Mouse (Mus musculus) heart, embryonic 14.5 days (tissue): ENCODE measurements around the gene Scgb1b30. TPM values are rescaled to one million over a fixed set of nuclear protein-coding genes. Genes with fewer than 3 reads are reported as not detected.

Experiments used
- ATAC-seq: fragments of 200-750 bp; cut with Nextera tagmentation; 2 replicates; pipeline ENCODE4 v1.8.0; 2017; ENCODE audit warnings: low read depth, moderate TSS enrichment; ENCODE audit not compliant: insufficient number of reproducible peaks, insufficient read depth, low FRiP score
- H3K27ac ChIP-seq, 2 experiments: fragments of 200-500 bp in 1 of 2; fragments of 300-500 bp in 1 of 2; sonication (generic) in 1 of 2; replicated peaks in 1 of 2; 2 replicates each; pipeline ENCODE4 v1.5.1; 2012 to 2014; ENCODE audit warnings: low read depth in 2 of 2, low read length in 2 of 2, control low read depth in 1 of 2, mild to moderate bottlenecking in 1 of 2, mixed read lengths in 1 of 2; ENCODE audit not compliant: control insufficient read depth in 1 of 2, insufficient read depth in 1 of 2
- H3K27me3 ChIP-seq: fragments of 300-500 bp; sonication (generic); 2 replicates; pipeline ENCODE4 v1.6.1; 2014; ENCODE audit warnings: mild to moderate bottlenecking, low read length, control low read depth; ENCODE audit not compliant: control insufficient read depth, insufficient read depth
- H3K36me3 ChIP-seq: fragments of 300-500 bp; sonication (generic); 2 replicates; pipeline ENCODE4 v1.6.1; 2014; ENCODE audit warnings: mild to moderate bottlenecking, control low read depth, low read length, mixed read lengths; ENCODE audit not compliant: control insufficient read depth, insufficient read depth
- H3K4me1 ChIP-seq, 2 experiments: fragments of 200-500 bp in 1 of 2; fragments of 300-500 bp in 1 of 2; sonication (generic) in 1 of 2; 2 replicates each; pipeline ENCODE4 v1.6.1; 2012 to 2014; ENCODE audit warnings: low read length in 2 of 2, control low read depth in 1 of 2, mixed read lengths in 1 of 2; ENCODE audit not compliant: control insufficient read depth in 2 of 2, insufficient read depth in 2 of 2
- H3K4me2 ChIP-seq: fragments of 300-500 bp; sonication (generic); 2 replicates; pipeline ENCODE4 v1.6.1; 2014; ENCODE audit warnings: mild to moderate bottlenecking, low read length
- H3K4me3 ChIP-seq, 2 experiments: fragments of 200-500 bp in 1 of 2; fragments of 300-500 bp in 1 of 2; sonication (generic) in 1 of 2; 2 replicates each; pipeline ENCODE4 v1.5.1; 2012 to 2014; ENCODE audit warnings: low read length in 2 of 2, mild to moderate bottlenecking in 2 of 2, control low read depth in 1 of 2, low read depth in 1 of 2, moderate library complexity in 1 of 2; ENCODE audit not compliant: control insufficient read depth in 1 of 2, insufficient read depth in 1 of 2
- H3K9ac ChIP-seq: fragments of 300-500 bp; sonication (generic); 2 replicates; pipeline ENCODE4 v1.6.1; 2014; ENCODE audit warnings: mild to moderate bottlenecking, low read length
- H3K9me3 ChIP-seq: fragments of 300-500 bp; sonication (generic); 2 replicates; pipeline ENCODE4 v1.6.1; 2016; ENCODE audit warnings: low read length, control low read depth; ENCODE audit not compliant: control insufficient read depth
- WGBS: fragments of 180-500 bp; shearing (Covaris S2); extraction: QIAGEN DNeasy Blood & Tissue Kit; methylation state at CpG from one replicate; pipeline ENCODE4 v1.1.7; 2014; 5-methylcytosine and 5-hydroxymethylcytosine counted together
- polyA plus RNA-seq: library from polyadenylated mRNA; unstranded; fragments of >200 nt; fragmentation: Nextera tagmentation; extraction: Ambion mirVana; gene quantifications from 2 replicates; pipeline ENCODE4 v1.2.1, GENCODE M21; 2014

Scgb1b30 gene
- polyA plus RNA-seq, 1 experiment from 2014 or later, result not detected

GRCm38 (mm10) chr7:34134336-34134735 is 39.1 kb downstream of the Scgb1b30 start:
- H3K4me3 ChIP-seq, result no peak overlapping the region
- H3K4me1 ChIP-seq, result peaks cover 8 to 24% of the 10 kb centered on the region in 2 experiments
- no peaks in the 10 kb centered on the region for H3K9me3 ChIP-seq
- H3K9ac ChIP-seq, result no peak overlapping the region
- H3K27me3 ChIP-seq, result no peaks in the 10 kb centered on the region
- no peak overlapping the region for H3K4me2 ChIP-seq
- H3K27ac ChIP-seq, result no peak overlapping the region
- no peaks in the 10 kb centered on the region for H3K36me3 ChIP-seq
- 94% methylated on average over 2 of the region's 2 CpGs for WGBS
- no peak for ATAC-seq

GRCm38 (mm10) chr7:34139493-34139892 is 44.3 kb downstream of the Scgb1b30 start:
- no peaks in the 10 kb centered on the region for H3K27me3 ChIP-seq
- H3K9ac ChIP-seq, result no peak overlapping the region
- no peak overlapping the region for H3K27ac ChIP-seq
- peaks cover 47% of the 10 kb centered on the region for H3K36me3 ChIP-seq
- no peaks in the 10 kb centered on the region for H3K4me1 ChIP-seq
- no peaks in the 10 kb centered on the region for H3K9me3 ChIP-seq
- ATAC-seq, result no peak
- H3K4me3 ChIP-seq, result no peak overlapping the region
- no peak overlapping the region for H3K4me2 ChIP-seq
- 91% methylated on average over 6 of the region's 6 CpGs for WGBS

DNA sequence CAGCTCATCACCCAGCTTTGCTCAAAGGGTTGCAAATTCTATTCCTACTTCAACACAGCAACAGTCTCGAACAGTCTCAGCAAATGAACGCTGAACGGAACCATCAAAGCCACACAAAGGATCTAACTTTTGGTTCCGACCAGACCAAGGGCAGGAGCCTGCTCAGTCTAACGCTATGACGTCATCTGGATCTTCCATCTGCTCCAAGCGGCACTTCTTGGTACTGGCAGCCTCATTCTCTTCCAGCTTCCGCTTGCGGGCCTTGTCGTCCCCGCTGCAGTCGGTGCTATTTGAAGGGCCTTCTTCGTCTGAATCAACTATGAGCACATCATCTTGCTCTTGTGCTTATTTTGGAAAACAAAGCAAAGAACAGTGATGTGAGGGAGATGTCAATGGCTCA is 45.9 kb downstream of the Scgb1b30 start:
- no peaks in the 10 kb centered on the region for H3K27me3 ChIP-seq
- no peak overlapping the region for H3K4me3 ChIP-seq
- H3K4me1 ChIP-seq, result no peaks in the 10 kb centered on the region
- no peaks in the 10 kb centered on the region for H3K9me3 ChIP-seq
- no peak for ATAC-seq
- peaks cover 63% of the 10 kb centered on the region for H3K36me3 ChIP-seq
- H3K9ac ChIP-seq, result no peak overlapping the region
- 92% methylated on average over 13 of the region's 13 CpGs for WGBS
- no peak overlapping the region for H3K27ac ChIP-seq
- H3K4me2 ChIP-seq, result no peak overlapping the region

DNA sequence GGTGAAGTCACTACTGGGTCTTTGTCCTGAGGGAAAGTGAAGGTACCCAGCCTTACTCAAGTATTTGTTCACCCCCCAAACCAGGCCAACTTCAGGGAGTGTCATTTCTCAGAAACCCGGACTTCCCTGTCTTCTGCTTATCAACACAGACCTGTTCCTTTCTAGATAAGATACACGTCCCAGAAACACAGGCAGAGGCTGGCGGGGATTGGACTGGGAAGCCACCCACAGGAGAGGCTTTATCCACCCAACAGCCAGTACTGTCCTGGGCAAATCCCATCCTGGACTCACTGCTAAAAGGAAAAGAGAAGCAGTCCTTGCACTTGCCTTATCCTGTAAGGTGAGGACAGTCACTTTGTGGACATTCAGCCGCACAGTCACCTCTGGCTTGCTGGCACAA is 52.0 kb downstream of the Scgb1b30 start:
- no peak for ATAC-seq
- no peak overlapping the region for H3K27ac ChIP-seq
- 51% methylated on average over 4 of the region's 4 CpGs for WGBS
- peaks cover 3% of the 10 kb centered on the region; the same call in 1 of the 2 replicates for H3K9me3 ChIP-seq
- no peaks in the 10 kb centered on the region for H3K4me1 ChIP-seq
- no peak overlapping the region for H3K9ac ChIP-seq
- no peak overlapping the region for H3K4me3 ChIP-seq
- peaks cover 100% of the 10 kb centered on the region for H3K36me3 ChIP-seq
- no peak overlapping the region for H3K4me2 ChIP-seq
- H3K27me3 ChIP-seq, result no peaks in the 10 kb centered on the region

Other genes starting within 250 kb of the Scgb1b30 start
- gene Scgb2b26, start 150.4 kb upstream of the Scgb1b30 start, polyA plus RNA-seq, result not detected in 2 replicates
- not detected in 2 replicates for gene Scgb2b27, start 81.5 kb upstream of the Scgb1b30 start, polyA plus RNA-seq
- not detected in 2 replicates for gene Scgb1b27, start 73.9 kb upstream of the Scgb1b30 start, polyA plus RNA-seq
- gene Wtip, start 37.8 kb downstream of the Scgb1b30 start, polyA plus RNA-seq, result 6.6 and 7.6 TPM in 2 replicates
- 92.0 and 94.6 TPM in 2 replicates for gene Uba2, start 74.2 kb downstream of the Scgb1b30 start, polyA plus RNA-seq
- 52.3 and 54.3 TPM in 2 replicates for gene Pdcd2l, start 101.2 kb downstream of the Scgb1b30 start, polyA plus RNA-seq
- gene Gpi1, start 134.9 kb downstream of the Scgb1b30 start, polyA plus RNA-seq, result 834 and 845 TPM in 2 replicates
- 0.62 TPM in 1 of 2 replicates, not detected in the other for gene Gm6096, start 155.6 kb downstream of the Scgb1b30 start, polyA plus RNA-seq
- gene 4931406P16Rik, start 218.1 kb downstream of the Scgb1b30 start, polyA plus RNA-seq, result 40.5 and 44.9 TPM in 2 replicates